Mouse (Mus musculus) frontal cortex, postnatal 10 days (tissue): ENCODE data around the gene Tmem269.
A peak's percentile ranks its signal among the peaks of the same experiment; 100 is the strongest.

ENCODE experiments used
- DNase-seq, 2 experiments: peaks; one replicate each; pipeline ENCODE4 v3.0.0; 2022; ENCODE audit warnings: low spot score in 2 of 2, mixed read lengths in 1 of 2

Gene Tmem269

DNA sequence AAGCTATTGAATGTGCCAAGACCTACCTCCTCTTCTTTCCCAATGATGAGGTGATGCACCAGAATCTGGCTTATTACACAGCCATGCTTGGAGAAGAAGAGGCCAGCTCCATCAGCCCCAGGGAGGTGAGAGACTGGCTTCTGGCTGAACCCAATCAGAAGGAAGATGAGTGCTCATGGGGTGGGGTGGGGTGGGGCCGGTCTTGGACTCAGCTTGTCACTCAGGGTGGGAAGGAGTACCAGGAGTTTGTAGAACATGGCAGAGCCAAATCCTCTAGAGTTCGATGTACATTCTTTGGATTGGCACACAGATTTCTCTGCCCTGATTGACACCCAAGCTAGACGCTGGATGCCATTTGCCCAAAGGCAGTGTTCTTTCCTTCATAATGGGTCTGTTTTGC lies 20.6 kb upstream of the Tmem269 start:
- DNase-seq, result no peak

DNA sequence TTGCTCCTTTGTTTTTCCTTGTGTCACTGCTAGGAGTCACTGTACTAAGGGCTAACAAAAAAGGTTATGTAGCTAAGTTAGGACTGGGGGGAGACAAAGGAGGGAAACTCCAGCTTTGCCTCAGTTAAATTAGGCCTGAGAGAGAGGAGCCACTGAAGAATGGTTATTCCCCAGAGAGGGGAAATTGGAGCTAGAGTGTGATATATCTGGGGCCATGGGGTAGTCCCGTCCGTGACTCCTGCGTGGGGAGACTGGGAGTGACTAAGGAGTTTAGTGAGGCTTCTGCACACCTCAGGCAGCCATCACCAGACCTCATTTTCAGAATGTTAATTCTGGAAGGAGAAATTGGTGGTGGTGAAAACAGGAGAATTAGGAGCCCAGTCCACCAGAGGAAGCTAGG lies 16.3 kb upstream of the Tmem269 start:
- DNase-seq, result no peak

DNA sequence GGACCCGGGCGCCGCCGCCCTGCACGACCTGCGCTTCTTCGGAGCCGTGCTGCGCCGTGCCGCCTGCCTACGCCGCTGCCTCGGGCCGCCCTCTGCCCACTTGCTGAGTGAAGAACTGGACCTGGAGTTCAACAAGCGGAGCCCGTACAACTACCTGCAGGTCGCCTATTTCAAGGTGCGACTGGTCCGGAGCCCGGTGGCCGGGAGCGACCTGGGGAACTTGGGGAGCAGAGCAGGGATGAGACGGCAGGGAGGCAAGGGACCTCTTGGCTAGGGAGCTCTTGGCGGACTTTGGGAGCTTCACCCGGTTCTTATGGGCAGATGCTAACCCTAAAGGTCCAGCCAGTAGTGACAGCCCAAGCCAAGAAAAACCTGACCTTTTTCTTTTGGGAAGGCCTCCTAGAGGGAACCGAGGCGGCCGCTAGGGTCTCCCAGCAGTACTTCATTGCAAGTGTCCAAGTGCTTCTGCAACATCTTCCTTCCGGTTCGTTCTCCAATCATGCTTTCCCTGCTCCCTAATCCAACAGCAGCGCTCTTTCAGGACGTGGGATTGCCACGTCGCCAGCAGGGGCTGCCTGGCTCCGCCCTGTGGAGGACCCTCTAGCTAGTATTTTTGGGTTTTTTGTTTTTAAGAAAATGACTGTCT lies 15.4 kb upstream of the Tmem269 start:
- DNase-seq, result peak; percentile 36 to 58

DNA sequence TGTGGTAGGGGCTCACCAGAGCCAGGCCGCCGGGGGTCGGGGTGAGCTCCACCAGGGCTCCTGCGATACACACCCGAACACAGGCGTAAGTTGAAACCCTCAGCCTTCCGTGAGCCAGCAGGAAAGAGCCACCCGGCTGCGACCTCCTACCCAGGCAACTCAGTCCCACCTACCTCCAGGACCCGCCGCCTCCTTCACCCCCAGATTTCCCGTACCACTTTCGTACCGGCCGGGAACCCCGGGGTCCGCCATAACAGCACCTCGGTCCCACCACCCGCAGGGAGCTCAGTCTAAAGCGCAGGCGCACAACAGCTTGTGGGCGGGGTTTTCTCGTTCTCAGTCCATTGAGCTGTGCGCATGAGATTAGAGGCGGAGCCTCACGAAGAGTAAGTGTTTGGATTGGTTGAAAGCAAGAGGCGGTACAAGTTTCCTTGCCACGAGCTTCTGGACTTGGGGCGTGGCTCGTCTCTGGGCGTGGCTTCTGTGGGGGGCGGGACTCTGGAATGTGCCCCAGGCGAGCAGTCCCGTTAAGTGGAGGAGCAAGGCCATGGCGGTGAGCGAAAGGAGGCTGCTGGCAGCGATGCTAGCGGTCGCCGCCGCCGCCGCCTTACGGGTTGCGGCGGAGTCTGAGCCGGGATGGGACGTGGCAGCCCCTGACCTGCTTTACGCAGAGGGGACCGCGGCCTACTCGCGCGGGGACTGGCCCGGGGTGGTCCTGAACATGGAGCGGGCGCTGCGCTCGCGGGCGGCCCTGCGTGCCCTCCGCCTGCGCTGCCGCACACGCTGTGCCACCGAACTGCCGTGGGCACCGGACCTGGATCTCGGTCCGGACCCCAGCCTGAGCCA lies 14.6 kb upstream of the Tmem269 start, which contains the start of the genes AU022252 and P3h1:
Gene AU022252 (minus strand): TSS at position 303 of the 846 bp plus-strand sequence.
Gene P3h1 (plus strand): TSS at position 506 of the 846 bp plus-strand sequence.
- DNase-seq, result peak; percentile 98 to 99

DNA sequence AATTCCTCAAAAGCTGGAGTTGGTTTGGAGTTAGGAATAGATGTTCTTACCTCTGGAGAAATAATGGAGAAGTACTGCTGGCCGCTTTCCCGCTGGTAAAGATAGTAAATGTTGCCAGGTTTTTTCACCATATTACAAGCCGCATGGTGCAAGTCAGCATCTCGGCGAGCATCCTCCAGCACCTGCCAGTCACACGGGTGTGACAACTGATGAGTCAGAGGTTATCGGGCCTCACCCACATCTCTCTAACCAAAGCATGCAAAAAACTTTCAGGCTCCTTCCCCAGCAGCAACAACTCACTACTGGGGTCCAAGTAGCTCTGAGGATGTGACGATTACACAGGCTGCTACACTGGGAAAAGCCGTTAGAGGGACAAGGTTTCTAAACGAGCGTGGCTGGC lies 8.7 kb upstream of the Tmem269 start:
- DNase-seq, result no peak

DNA sequence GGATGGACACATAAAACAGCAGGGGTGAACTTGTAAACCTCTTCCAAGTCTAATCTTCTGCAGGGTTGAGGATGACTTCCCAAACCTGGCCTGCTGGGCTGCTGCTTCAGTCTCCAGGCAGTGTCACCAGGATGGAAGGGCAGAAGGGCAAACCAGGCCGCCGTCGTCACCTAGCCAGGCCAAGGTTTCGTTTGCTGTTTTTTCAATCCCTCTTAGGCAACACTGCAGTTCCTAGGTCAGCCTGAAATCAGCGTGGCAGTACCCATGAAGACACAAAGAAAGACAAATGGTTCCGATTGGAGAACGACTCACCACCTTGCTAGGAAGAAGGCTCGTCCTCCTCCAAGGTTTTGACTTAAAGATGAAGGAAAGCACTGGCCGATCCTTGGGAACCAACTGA lies 7.7 kb upstream of the Tmem269 start:
- no peak for DNase-seq

DNA sequence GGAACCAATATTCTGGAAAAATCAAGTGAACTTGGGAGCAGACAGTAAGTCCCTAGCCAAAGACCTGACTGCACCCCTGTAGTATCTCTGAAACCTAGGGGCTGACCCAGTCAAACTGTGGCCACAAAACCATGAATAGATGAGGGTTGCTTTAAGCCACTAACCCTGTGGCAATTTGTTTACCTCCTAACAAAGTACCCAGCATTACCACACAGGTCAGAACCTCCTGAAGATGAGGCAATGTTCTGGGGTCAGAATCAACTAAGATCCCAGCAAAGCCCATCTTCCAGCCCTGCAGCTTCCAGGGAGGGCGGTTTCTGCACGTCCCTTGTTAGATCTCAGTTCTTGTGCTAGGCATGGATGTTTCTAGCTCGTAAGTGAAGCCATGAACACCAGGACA lies 6.5 kb upstream of the Tmem269 start:
- no peak for DNase-seq

DNA sequence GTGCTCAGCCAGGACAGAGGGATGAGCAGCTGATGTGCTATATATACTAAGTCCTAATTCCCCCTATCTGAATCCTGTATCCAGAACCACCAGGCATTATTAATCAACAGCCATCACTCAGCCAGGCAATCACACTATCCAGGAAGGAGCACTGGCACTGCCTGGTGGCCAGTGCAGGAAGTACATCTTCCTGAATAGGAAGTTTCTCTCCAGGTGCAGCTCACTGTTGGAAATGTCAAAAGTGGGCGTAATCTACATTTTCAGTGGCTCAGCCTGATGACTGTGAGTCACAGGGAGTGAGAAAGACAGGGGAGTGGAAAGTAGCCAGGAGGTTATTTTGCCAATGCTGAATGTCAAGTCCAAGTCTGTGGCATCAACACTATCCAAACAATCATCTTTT lies 5.7 kb upstream of the Tmem269 start:
- DNase-seq, result no peak

DNA sequence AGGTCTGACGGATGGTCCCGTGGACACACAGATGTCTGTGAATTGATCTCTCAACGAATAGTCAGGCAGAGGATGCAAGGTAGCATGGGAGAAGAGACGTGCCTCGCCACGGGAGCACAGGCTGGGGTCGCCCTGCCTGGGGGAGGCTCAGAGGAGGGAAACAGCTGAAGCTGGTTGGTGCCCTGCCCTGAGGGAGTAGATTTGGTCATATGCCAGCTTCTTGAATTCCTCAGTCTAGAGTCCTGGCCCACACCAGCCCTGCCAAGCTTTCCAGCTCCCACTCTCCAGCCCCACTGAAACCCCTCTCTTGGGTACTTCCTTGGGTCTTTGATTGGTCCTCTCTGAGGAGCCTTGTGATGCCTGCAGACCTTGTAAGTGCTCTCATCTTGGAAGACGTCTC lies 1.4 kb downstream of the Tmem269 start:
- no peak for DNase-seq

DNA sequence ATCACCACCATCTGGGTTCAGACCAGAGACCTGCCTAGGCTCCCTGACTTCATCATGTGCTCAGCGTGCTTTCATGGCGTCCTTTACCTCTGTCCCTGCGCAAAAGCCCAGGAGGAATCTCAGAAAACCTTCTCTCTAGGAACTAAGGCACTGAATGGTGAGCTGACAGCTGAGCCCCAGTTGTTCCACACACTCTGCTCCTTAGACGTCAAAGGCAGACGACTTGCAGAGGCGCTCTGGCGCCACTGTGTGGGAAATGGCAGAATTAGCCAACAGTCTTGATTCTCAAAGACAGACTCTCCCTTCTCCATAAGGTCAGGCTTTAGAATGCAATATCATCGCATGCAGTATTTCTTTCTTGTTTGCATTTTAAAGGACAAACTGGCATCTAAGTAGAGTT lies 13.3 kb downstream of the Tmem269 start:
- DNase-seq, result peak in 1 of 2 experiments; percentile 50

DNA sequence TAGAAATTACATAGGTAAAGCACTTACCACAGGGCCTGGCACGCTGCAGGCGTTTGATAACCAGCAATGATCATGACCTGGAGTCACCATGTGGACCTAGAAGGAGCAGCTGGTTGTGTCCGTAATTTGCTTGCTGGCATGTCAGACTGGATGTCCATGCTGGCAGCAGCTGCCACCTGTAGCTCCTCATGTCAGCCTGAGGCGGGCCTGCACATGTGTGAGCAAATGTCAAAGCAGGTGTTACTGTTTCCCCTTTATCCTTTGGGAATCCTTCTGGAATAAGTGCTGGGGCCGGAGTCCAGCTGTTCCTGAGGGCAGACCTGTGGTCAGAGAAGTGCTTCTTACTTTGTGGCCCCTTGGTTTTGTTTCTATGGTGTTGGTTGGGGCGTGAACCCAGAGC lies 19.9 kb downstream of the Tmem269 start:
- no peak for DNase-seq

DNA sequence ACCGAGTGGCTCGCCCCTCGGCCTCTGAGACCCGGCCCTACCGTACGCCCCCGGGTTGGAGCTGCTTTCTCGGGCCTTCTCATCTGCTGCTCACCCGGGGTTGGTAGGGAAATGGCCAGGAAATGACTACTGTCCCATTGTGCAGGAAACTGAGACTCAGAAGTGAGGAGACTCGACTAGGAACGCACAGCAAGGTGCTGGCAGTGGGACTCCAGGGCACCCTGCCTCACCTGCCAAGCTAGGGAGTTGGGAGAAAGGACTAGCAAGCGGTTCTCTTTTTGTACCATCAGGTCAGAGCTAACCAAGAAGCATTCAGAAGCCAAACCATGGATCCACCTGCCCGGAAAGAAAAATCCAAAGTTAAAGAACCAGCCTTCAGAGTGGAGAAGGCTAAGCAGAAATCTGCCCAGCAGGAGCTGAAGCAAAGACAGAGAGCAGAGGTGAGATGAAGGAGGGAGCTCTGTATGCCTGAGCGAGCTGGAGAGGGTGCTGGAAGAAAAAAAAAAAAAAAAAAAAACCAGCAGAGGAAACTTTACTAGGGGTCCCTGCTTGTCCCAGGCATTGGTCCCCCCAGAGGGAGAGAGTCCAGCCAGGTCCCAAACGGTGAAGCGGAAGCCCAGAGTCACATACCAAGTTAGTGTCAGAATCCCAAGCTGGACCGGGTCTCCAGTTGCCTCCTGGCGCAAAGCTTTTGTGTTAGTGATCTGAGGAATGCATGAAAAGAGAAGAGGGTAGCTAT lies 22.3 kb downstream of the Tmem269 start:
- DNase-seq, result no peak

DNA sequence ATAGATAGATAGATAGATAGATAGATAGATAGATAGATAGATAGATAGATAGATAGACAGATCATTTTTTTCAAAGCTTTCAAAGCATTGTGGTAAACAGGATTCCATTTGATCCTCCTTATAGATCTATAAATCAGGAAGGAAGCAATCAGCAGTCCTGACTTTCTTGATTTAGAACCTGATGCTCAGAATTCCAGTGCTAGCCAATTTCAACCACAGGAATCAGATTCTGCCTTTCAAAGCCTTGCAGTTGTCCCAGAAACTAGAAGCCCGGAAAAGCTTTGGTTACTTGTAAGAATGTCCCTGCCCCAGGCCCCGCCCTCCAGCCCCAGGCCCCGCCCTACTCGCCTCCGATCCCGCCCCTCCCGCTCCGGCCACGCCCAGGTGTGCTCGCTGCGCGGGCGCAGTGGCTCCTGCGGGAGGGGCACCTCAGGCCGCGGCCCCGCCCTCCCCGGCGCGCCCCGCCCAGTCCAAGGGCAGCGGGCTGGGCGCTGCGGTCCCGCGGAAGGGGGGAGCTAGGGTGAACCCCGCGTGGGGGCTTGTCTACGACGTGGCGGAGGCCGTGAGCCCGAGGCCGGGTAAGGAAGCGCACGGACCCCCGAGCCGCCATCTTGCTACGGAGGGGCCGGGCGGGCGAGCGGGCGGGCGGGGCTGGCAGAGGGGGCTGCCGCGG lies 23.0 kb downstream of the Tmem269 start, which contains the start of gene Svbp:
Gene Svbp (plus strand): TSS at position 398 of the 673 bp plus-strand sequence.
- DNase-seq, result peak; percentile 66 to 85

DNA sequence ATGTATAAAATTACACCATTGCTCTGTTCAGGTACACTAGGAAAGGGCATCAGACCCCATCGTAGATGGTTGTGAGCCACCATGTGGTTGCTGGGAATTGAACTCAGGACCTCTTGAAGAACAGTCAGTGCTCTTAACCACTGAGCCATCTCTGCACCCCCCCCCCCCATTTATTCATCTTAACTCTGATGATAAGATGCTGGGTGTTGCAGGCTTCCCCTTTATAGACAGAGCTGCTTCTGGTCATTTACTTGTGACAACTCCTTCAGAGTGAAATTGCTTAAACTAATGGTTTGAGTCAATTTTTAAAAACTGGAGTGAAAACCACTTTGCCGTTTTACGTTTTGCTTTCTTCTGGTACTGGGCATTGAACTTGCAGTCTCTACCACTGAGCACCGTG lies 25.3 kb downstream of the Tmem269 start:
- DNase-seq, result no peak

DNA sequence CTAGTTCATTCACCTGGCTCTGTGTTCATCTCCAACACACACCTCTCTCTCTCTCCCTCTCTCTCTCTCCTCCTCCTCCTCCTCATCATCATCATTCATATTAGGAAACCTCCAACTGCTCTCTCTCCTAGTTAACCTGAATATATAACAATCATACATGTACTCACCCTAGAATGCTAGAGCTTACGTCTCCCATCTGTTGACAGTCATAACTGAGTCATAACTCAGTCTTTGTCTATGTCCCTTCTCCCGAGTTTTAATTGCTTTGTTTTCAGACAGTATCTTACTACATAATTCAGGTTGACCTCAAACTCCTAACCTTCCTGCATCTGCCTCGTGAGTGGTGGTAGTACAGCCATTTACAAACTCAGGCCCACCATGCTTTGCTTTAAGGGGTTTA lies 26.7 kb downstream of the Tmem269 start:
- DNase-seq, result no peak

DNA sequence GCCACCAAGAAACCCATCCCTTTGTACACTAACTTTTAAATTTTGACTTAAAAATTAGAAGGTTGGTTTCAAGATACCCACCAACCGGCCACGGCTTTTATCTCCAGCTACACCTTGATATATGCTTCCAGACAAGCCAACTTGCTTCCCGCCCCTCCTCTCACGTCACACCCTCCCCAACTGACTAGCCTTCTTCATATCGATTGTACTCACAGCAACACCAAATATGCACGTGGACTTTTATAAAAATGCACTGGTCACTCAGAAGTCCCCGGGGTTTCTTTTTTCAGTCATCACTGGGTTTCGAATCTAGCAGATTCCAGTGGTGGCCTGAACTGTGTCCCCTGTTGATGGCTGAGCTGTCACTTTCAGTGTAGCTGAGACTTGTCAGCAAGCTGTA lies 27.4 kb downstream of the Tmem269 start:
- no peak for DNase-seq

DNA sequence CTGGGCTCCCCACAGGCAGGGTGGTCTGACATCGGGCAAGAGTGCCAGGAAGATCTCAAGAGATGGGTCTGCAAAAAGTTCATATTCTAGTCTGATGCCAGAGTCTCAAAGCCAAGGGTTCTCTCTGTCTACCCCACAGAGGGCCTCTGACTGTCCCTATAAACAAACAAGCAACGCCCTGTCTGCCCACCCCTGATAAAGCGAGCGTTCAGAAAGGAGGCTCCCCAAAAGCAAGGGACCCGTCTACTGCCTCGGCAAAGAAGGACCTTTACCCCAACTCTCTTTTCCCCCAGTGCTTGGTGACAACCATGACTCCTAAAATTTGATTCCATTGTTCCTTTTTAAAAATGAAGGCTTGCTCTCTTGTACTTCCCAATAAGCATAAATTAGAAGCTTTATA lies 28.2 kb downstream of the Tmem269 start, which contains the start of gene Ermap:
Gene Ermap (minus strand): TSS at position 148 of the 400 bp plus-strand sequence.
- DNase-seq, result no peak

DNA sequence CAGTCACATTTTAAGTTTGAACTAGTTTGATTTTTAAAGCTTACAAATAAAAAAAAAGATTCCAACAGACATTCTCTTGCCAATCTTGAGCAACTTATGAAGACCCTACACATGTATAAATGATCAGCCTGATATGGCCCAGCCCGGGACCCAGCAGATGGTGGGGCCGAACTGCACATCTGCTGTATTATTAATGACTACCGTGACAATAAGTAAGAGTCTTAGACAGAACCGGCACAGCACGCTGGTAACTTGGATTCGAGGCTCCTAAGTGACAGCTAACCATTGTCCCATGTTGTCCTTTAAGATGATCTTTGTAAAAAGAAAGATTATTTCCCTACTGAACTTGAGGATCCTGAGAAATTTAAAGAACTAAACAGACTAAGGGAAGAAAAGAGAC lies 28.6 kb downstream of the Tmem269 start:
- DNase-seq, result no peak

DNA sequence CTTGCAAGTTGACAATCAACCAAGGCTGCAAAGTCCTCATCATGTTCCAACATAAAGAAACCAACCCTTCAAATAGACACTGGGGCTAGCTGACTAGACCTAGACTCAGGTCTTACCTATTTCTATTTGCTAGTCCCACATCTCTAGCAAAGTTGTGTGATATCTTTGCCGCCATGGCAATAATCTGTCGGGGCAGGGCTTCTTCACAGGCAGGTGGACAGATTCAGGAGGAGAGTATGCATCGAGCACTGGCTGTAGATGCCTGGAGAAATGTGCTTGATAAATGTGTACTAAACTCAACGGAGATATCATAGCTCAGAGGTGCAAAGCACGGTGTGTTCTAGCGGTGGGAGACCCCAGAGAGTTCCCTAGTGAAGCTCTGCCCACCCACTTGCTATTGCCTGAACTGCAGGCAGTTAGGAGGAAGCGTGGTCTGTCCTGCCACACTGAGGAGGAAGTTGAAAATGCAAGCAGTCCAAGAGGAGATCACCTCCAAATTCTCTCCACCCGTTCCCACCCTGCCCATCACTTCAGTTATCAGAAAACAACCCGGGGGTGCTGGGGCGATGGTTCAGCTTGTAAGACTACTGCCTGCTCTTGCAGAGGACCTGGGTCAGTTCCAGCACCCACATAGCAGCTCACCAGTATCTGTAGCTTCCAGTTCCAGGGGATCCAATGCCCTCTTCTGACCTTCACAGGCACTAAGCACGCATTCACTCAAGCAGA lies 29.8 kb downstream of the Tmem269 start:
- no peak for DNase-seq

DNA sequence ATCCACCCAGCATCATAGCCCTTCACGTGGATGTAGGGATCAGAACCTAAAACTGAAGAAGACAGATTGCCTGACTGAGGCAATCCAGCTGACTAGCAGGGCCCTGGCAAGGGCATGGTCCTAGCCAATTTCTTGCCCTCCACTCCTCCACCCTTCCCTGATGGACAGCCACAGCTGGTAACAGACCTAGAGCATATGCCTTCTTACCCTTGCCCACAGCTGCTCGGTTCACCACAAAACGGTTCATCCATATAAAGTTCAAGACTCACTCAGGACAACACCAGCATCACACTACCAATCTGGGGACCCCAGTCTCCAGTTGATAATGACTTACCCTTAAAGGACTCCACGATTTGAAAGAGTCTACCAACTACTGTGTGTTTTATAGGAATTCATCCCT lies 32.2 kb downstream of the Tmem269 start:
- DNase-seq, result no peak

DNA sequence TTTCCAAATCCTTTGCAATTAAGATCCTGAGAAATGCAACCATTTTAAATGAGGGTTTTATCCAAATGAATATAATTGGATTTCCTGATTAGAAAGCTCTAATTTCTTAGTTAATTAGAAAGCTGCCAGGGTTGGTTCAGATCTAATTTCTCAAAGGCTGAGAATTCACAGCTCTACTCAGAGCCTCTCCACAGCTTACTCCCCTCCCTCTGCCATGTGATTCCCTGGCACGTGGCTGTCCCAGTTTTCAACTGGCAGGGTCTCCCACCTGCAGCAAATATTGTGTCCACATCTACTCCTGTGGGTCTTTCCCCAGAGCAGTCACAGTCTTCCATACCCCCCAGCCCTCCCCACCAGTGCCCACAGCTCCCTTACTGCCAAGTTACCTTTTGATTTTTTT lies 34.5 kb downstream of the Tmem269 start:
- DNase-seq, result no peak
